Mouse (Mus musculus) midbrain, embryonic 14.5 days (tissue): ENCODE measurements at regions not wholly inside any gene's neighbourhood (a gene's known extent, or its start where the extent isn't known, plus 50 kb on each side); places are given as distances from the start of the nearest gene placed in this dataset.
"Not testable (repeated sequence)": the region's sequence is repeated elsewhere in the genome, so short reads cannot be mapped to it uniquely, and the experiment has no call there.

ENCODE experiments used
- ATAC-seq: fragments of 200-750 bp; cut with Nextera tagmentation; 2 replicates; pipeline ENCODE4 v1.8.0; 2017; ENCODE audit warnings: moderate number of reproducible peaks, moderate library complexity; ENCODE audit not compliant: low FRiP score, low TSS enrichment
- DNase-seq: peaks from one replicate; pipeline ENCODE4 v3.0.0-alpha.2; 2015
- H3K27ac ChIP-seq: fragments of 300-500 bp; sonication (generic); replicated peaks from 2 replicates; pipeline ENCODE4 v1.5.1; 2014; ENCODE audit warnings: mild to moderate bottlenecking, low read depth, low read length, moderate library complexity
- H3K27me3 ChIP-seq: fragments of 300-500 bp; sonication (generic); 2 replicates; pipeline ENCODE4 v1.6.1; 2014; ENCODE audit warnings: low read length, control low read depth, mixed read lengths; ENCODE audit not compliant: control insufficient read depth, insufficient read depth
- H3K36me3 ChIP-seq: fragments of 300-500 bp; sonication (generic); 2 replicates; pipeline ENCODE4 v1.6.1; 2014; ENCODE audit warnings: low read length, control low read depth; ENCODE audit not compliant: control insufficient read depth, insufficient read depth
- H3K4me1 ChIP-seq: fragments of 300-500 bp; sonication (generic); 2 replicates; pipeline ENCODE4 v1.6.1; 2014; ENCODE audit warnings: mild to moderate bottlenecking, antibody characterized with exemption, low read length, control low read depth; ENCODE audit not compliant: control insufficient read depth, insufficient read depth
- H3K4me2 ChIP-seq: fragments of 300-500 bp; sonication (generic); 2 replicates; pipeline ENCODE4 v1.6.1; 2014; ENCODE audit warnings: mild to moderate bottlenecking, low read length, moderate library complexity
- H3K4me3 ChIP-seq: fragments of 300-500 bp; sonication (generic); replicated peaks from 2 replicates; pipeline ENCODE4 v1.5.1; 2014; ENCODE audit warnings: low read depth, low read length
- H3K9ac ChIP-seq: fragments of 300-500 bp; sonication (generic); replicated peaks from 2 replicates; pipeline ENCODE4 v1.6.1; 2014; ENCODE audit warnings: mild to moderate bottlenecking, low read length, moderate library complexity
- H3K9me3 ChIP-seq: fragments of 300-500 bp; sonication (generic); 2 replicates; pipeline ENCODE4 v1.6.1; 2016; ENCODE audit warnings: low read length, control low read depth, mixed read lengths; ENCODE audit not compliant: control insufficient read depth
- WGBS: fragments of 180-500 bp; shearing (Covaris S2); extraction: QIAGEN DNeasy Blood & Tissue Kit; methylation state at CpG from one replicate; pipeline ENCODE4 v1.1.7; 2014; 5-methylcytosine and 5-hydroxymethylcytosine counted together

DNA sequence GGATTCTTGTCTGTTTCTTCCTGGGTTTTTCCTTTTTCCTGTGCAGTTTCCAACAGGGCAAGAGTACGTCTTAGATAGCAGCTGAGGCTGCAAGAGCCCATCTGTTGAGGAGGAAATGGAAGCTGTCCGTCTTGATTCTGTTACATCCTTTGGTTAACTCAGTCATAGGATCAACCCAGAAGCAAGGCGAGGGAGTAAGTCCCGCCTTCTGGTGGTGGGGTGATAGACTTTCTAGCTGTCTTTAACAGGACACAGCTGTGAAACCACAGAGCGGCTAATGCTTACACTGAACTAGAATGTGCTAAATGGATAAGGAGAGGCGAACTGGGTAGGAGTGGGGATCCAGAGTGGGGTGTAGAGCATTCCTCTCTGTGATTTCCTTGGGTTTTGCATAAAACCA is 79.9 kb upstream of the 1110032F04Rik start:
- no peaks in the 10 kb centered on the region for H3K9me3 ChIP-seq
- H3K4me1 ChIP-seq = peaks cover 7% of the 10 kb centered on the region
- no peak overlapping the region for H3K4me2 ChIP-seq
- ATAC-seq (no peak), DNase-seq (no peak)
- no peak overlapping the region for H3K9ac ChIP-seq
- H3K27ac ChIP-seq = no peak overlapping the region
- no peaks in the 10 kb centered on the region for H3K27me3 ChIP-seq
- H3K4me3 ChIP-seq = no peak overlapping the region
- no peaks in the 10 kb centered on the region for H3K36me3 ChIP-seq
- WGBS = 92% methylated on average over 6 of the region's 6 CpGs

DNA sequence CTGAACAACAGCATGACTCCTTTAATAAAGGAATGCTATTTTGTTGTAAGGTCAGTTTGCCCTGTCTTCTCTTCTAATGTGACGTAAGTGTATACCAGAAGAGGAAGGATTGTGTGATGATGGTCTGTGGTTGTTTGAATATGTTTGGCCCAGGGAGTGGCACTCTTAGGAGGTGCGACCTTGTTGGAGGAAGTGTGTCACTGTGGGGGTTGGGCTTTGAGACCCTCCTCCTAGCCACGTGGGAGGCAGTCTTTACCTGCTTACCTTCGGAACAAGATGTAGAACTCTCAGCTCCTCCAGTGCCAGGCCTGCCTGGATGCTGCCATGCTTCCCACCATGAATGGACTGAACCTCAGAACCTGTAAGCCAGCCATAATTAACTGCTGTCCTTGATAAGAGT is 78.9 kb upstream of the 1110032F04Rik start:
- H3K27me3 ChIP-seq = no peaks in the 10 kb centered on the region
- no peak overlapping the region for H3K4me3 ChIP-seq
- H3K9ac ChIP-seq = no peak overlapping the region
- ATAC-seq (no peak), DNase-seq (no peak)
- no peak overlapping the region for H3K27ac ChIP-seq
- WGBS = 92% methylated on average over 4 of the region's 4 CpGs
- H3K4me2 ChIP-seq = no peak overlapping the region
- H3K9me3 ChIP-seq = no peaks in the 10 kb centered on the region
- peaks cover 7% of the 10 kb centered on the region for H3K4me1 ChIP-seq
- H3K36me3 ChIP-seq = no peaks in the 10 kb centered on the region

DNA sequence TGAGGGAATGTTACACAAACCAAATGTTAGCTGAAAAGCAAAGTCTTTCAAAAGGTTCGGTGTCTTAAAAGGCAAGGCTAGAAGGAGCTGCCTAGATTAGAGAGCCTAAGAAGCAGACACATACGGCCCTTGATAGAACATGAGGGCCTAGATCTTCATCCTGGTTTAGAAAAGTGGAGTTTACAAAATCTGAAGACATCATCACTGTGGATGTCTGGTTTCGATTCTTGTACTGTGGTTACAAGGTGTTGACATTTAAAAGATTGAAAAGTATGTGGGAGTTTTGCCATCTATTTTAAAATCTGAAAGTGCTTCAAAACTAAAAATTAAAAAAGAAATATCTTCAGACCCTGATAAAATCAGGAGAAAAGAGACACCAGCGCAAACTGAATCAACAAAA is 76.5 kb upstream of the 1110032F04Rik start:
- H3K9me3 ChIP-seq = no peaks in the 10 kb centered on the region
- DNase-seq (no peak), ATAC-seq (no peak)
- H3K4me3 ChIP-seq = no peak overlapping the region
- H3K9ac ChIP-seq = no peak overlapping the region
- H3K27me3 ChIP-seq = no peaks in the 10 kb centered on the region
- H3K4me1 ChIP-seq = peaks cover 7% of the 10 kb centered on the region
- WGBS = 95% methylated on average over 4 of the region's 4 CpGs
- H3K4me2 ChIP-seq = no peak overlapping the region
- no peak overlapping the region for H3K27ac ChIP-seq
- no peaks in the 10 kb centered on the region for H3K36me3 ChIP-seq

DNA sequence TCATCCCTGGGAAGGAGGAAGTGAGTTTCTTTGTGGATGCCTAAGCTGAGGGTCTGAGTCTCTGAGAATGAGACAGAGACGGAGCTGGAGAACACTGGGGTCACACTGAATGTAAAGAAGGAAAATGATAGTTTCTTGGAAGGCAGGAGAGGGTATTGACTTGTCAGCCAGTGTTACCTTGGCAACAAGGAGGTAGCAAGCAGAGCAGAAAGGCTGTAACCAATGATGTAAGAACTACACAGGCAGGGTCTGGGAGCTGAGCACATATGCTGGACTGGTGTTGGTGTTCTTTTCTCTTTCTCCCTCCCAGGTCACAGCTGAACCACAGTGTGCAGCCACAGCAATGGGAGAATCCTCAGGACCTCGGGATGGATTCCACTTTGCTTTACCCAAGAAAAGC is 75.5 kb upstream of the 1110032F04Rik start:
- no peak overlapping the region for H3K9ac ChIP-seq
- H3K36me3 ChIP-seq = no peaks in the 10 kb centered on the region
- ATAC-seq (no peak; the same call in 1 of the 2 replicates), DNase-seq (peak; percentile 69)
- 25% methylated on average over 2 of the region's 2 CpGs for WGBS
- peak overlapping the region; percentile 68 for H3K27ac ChIP-seq
- no peak overlapping the region for H3K4me2 ChIP-seq
- H3K4me1 ChIP-seq = peaks cover 7% of the 10 kb centered on the region
- H3K9me3 ChIP-seq = no peaks in the 10 kb centered on the region
- H3K27me3 ChIP-seq = no peaks in the 10 kb centered on the region
- H3K4me3 ChIP-seq = no peak overlapping the region

DNA sequence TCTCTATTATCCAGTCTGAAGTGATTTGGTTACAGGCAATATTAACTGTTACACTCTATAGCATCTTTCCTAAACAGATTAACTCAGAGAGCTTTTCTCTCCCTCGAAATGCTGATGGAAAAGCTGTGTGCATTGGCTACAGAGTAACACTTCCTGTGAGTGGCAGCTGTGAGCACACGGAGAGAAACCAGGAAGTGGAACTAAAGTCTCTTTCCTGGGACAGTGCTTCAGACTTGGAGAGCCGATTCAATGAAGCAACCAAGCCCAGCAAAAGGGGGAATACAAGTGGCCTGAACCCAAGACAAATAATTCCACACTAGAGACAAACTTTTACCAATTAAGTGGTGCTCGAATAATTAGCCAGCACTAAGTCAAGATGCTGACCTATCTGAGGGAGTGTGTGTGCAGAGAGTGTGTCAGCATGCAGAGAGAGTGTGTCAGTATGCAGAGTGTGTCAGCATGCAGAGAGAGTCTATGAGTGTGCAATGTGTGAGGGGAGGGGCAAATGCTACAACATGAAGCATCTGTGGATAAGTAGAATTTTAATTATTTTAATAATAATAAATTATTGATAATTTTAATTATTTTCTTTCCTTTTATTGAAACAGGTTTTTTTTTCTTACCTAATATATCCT is 74.9 kb upstream of the 1110032F04Rik start:
- WGBS = 46% methylated on average over 4 of the region's 4 CpGs
- H3K27ac ChIP-seq = peak overlapping the region; percentile 68
- peak; percentile 48 for DNase-seq
- H3K9ac ChIP-seq = no peak overlapping the region
- ATAC-seq = no peak
- peaks cover 7% of the 10 kb centered on the region for H3K4me1 ChIP-seq
- H3K36me3 ChIP-seq = no peaks in the 10 kb centered on the region
- no peak overlapping the region for H3K4me3 ChIP-seq
- no peaks in the 10 kb centered on the region for H3K27me3 ChIP-seq
- no peak overlapping the region for H3K4me2 ChIP-seq
- no peaks in the 10 kb centered on the region for H3K9me3 ChIP-seq

DNA sequence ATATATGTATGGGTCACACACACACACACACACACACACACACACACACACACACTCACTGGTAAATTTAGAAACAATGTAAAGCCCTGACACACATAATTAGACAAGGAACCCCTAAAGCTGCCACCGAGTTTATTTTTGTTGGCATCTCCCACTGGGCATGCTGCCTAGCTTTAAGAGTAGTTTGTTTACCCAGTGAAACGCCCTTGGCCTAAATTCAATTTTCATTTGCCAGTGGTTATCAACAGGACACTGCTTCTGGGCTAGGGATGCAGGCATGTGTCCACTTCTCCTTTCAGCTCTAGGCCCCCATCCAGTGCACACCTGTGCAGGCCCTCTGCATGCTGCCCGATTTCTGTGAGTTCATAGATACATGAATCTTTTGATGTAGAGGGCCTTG is 73.7 kb upstream of the 1110032F04Rik start:
- Histone ChIP-seq H3K4me2 (no peak overlapping the region), H3K4me3 (no peak overlapping the region), H3K9ac (no peak overlapping the region), H3K36me3 (no peaks in the 10 kb centered on the region), H3K27ac (no peak overlapping the region), H3K9me3 (no peaks in the 10 kb centered on the region), H3K4me1 (peaks cover 7% of the 10 kb centered on the region), H3K27me3 (no peaks in the 10 kb centered on the region)
- WGBS = 80% methylated on average over 3 of the region's 3 CpGs
- DNase-seq (no peak), ATAC-seq (no peak)

DNA sequence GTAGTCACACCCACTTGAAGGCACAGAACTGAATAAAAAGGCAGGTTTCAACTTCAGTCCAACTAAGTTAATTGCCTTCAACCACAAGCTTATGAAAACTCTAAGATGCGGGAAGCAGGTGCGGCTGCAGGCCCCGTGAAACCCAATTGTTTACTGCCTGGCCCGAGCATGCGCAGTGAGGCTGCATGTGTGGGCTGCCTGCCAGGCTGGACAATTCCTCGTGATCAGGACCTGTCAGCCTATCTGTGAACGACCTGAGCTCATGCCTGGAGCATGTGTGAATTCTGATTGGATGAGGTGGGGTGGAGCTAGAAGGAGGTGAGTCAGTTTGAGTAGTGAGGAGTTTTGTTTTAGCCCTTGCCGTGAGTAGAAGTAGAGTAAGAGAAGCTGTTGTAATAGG is 71.0 kb upstream of the 1110032F04Rik start:
- not testable (repeated sequence) for H3K9me3 ChIP-seq, ATAC-seq
- 84% methylated on average over 8 of the region's 8 CpGs for WGBS

DNA sequence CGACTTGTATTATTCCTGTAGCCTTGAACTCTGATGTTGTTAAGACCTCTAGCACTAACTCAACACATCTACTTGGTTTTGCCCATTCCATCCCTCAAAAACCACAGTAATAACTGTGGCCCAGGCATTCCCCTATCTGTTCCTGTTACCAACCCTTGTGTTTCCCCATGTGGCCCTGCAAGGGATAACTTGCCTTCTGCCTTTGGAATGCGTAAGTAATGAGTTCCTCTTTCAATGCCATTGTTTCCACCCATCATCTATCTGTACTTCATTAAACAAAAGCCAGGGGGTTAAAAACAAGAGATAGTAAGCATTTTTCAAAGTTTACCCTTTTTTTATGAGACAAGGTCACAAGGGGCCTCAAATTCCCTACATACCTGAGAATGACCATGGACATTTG is 60.5 kb upstream of the 1110032F04Rik start:
- Histone ChIP-seq H3K9ac (no peak overlapping the region), H3K9me3 (no peaks in the 10 kb centered on the region), H3K27ac (no peak overlapping the region), H3K27me3 (no peaks in the 10 kb centered on the region), H3K36me3 (no peaks in the 10 kb centered on the region), H3K4me3 (no peak overlapping the region), H3K4me2 (no peak overlapping the region), H3K4me1 (no peaks in the 10 kb centered on the region)
- ATAC-seq (no peak), DNase-seq (no peak)
- 87% methylated on average over 2 of the region's 2 CpGs for WGBS

More for the DNA sequence above, 71.0 kb upstream of the 1110032F04Rik start:
- H3K4me1 ChIP-seq, H3K4me2 ChIP-seq, DNase-seq, H3K36me3 ChIP-seq, H3K9ac ChIP-seq, H3K4me3 ChIP-seq, H3K27ac ChIP-seq, H3K27me3 ChIP-seq: not testable (repeated sequence)

DNA sequence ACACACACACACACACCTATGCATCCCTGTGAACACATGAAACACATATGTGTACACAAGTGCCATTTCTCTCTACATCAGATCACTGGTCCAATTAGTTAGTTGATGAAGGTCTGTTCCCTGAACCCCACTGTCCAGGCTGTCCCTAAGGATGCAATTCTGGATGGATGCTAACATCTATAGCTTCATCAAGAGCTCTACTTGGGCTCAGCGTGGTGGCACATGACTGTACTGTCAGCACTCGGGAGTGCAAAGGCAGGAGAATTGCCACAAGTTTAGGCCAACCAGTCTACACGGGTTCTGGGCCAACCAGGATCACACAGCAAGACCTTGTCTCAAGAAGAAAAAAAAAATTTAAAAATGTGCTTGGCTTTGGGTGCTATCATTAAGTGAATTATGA is 55.9 kb upstream of the 1110032F04Rik start:
- no peaks in the 10 kb centered on the region for H3K9me3 ChIP-seq
- WGBS = 90% methylated on average over 3 of the region's 3 CpGs
- ATAC-seq = no peak

More for the DNA sequence above, 55.9 kb upstream of the 1110032F04Rik start:
- no peak overlapping the region for H3K9ac ChIP-seq
- no peaks in the 10 kb centered on the region for H3K4me1 ChIP-seq
- H3K27ac ChIP-seq = no peak overlapping the region
- no peak for DNase-seq
- H3K36me3 ChIP-seq = no peaks in the 10 kb centered on the region
- H3K4me3 ChIP-seq = no peak overlapping the region
- no peaks in the 10 kb centered on the region for H3K27me3 ChIP-seq
- H3K4me2 ChIP-seq = no peak overlapping the region
